Mouse (Mus musculus) ES-E14 (cell line): ENCODE results near the gene Galns.

ENCODE experiments used
- CHD2 ChIP-seq: IDR thresholded peaks from 2 replicates; pipeline ENCODE4 v1.6.1; 2014; ENCODE audit warnings: mild to moderate bottlenecking, low read depth, low read length, inconsistent platforms
- ZC3H11A ChIP-seq: IDR thresholded peaks from 2 replicates; pipeline ENCODE4 v1.6.1; 2012; ENCODE audit warnings: low read depth, mild to moderate bottlenecking, inconsistent platforms, low read length, borderline replicate concordance
- ZNF384 ChIP-seq: IDR thresholded peaks from 2 replicates; pipeline ENCODE4 v1.6.1; 2012; ENCODE audit warnings: low read depth, low read length, inconsistent platforms

DNA sequence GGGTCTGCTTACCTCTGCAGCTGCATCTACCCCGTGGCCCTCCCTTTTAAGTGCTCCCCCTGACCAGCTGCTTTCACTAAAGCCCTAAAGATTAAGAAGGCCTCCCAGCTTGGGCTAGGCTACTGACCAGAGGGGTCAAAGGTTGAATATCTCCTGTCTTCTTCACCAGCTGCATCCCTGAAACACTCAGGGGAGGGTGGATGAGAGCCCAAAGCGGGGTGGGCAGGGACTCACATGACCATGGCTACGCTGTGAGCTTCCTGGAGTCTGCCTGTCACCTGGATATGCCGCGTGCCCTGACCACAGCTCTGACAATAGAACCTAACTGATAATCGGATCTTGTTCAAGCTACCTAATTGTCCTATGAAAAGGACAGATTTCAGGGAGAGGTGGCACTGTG, 11.5 kb upstream of the Galns start, which contains the start of gene Pabpn1l:
- TF ChIP-seq ZNF384 (no peak), CHD2 (no peak), ZC3H11A (no peak)
